Mouse (Mus musculus) CD8-positive naive resting alpha-beta T cell, adult 2 months (primary cell): ENCODE measurements around the gene Arnt2.

Experiments
- DNase-seq, 2 experiments: peaks; one replicate each; pipeline ENCODE4 v3.0.0; 2022; ENCODE audit warnings: low read depth in 2 of 2, low spot score in 2 of 2

The Arnt2 gene

DNA sequence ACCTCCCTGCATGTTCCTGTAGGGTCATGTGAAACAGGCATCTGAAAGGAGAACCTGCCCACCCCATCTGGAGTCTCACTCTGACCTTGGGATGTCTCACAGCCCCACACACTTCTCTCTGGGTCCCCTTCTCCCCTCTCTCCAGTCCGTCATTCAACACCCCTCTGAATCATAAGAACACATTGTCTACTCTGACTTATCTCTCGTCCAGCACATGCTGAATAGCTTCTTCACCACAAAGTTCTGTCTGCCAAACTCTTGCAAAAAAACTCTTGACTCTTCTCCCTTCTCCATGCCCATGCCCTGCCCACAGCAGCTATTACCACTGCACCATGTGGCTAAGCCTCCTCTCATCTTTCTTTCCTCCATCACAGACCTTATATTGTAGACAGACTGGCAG lies 60.0 kb downstream of the Arnt2 start:
- DNase-seq: no peak

DNA sequence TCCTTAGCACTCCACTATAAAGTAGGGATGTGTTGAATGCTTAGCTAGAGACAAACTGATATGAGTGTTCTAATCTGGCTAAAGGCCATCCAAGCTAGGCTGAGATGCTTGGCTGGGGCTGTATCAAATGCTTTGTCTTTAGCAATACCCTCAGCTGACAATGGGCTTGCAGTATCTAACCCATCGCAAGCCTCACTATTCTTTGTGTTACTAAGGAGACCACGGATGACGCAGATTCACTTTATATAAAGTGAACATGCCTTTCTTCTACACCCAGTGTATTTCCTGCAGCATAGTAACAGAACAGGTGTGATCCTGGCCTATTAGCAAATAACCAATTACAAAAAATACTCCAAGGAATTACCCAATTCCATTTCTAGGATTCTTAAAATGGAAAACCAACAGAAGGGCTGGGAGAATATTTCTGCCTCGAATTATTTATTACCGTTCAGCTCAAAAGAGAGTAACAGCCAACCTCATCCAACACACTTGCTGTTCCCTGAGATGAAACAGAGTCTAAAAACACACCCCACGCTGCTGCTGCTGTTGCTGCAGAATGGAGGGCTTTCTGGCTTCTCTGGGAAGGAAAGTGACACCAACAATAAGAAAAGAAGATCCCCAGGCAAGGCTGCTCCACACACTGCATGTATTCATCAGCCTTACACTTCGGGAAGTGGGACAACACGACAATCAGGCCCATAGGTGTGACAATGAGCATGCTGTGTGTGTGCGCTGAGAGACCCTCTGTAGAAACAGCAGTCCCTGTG lies 61.6 kb downstream of the Arnt2 start:
- no peak for DNase-seq

DNA sequence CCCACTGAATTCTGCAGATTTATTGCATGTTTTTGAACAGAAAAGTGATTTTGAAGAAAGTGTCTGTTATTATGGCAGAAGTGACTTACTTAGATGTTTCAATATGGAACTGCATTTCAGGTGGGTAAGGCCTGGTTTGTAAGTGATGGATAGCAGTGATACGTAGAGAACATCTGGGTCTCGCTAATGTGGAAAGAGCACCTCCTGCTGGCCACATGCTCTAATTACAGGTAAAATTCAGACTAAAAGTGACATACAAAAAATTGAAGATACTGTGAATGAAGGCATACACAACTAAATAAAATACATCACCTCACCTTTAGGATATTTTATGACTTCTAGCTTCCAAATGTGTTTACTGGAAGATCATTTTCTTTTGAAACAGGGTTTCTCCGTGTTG lies 66.8 kb downstream of the Arnt2 start:
- DNase-seq: no peak

DNA sequence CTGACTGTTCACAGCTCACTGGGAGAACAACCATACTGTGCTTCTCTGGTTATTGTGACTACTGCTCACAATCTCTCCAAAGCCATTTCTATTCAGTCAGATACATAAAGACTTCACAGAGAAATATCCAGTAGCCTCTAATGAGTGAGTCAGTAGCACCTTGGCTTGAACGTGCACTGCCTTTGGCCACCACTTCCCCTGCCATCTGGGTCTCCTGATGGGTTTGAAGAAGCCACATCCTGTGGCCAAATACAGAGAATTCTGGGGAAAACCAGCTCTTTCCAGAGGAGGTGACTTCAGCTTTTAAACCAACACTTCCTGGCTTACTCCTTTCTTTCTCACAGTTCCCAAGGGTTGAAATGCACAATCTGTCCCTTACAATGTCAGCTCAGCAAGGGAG lies 69.0 kb downstream of the Arnt2 start:
- DNase-seq: no peak

DNA sequence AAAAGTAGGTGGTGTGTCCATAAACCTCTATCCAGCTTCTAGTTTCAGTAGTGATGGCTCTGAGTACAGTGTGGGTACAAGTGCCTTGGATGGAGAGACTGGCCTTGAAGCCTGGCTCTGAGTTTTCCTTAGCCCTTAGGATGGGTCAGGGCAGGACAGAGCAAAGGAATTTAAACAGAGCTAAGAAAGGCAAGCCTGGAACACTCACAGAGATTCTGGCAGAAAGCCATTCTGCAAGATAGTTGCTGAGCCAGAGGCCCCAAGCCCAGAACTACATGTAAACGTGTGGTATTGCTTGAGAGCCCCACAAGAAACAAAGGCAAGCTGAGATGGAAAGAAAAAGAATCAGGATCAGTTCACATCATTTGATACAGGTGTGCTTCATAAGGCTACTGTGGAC lies 70.8 kb downstream of the Arnt2 start:
- no peak for DNase-seq

DNA sequence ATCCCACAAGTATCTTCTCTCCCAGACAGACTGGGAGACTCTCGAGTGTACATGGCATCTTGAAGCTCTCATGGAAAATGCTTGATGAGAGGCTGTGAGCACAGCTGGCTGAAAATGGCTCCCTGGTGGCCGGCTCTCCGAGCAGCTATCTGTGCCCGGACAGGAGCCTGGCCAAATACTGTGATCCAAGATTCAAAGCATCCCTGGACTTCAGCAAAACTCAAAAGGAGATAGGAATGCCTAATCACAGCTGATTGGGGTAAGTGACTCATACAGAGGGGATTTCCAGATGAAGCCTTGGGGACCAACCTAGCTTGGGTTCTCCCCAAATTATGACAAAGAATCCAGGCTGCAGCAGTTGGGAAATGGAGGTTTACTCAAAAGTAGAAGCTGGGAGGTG lies 72.2 kb downstream of the Arnt2 start:
- no peak for DNase-seq

DNA sequence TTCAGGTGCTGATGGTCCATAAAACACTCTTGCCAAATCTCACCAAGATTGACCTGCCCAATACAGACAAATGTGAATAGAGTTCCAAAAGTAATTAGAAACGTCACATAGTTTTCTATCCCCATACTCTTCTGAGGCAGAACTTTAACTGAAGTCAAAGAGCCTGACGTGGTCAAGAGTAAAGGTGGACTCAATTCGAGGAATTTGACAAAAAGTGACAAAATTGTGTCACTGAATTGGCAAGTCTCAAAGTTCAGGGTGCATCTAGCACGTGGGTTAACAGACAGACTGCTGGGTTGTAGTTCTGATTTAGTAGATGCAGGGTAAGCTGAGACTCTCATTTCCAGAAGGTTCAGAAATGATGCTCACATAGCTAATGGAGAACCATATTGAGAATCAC lies 73.1 kb downstream of the Arnt2 start:
- DNase-seq: no peak

DNA sequence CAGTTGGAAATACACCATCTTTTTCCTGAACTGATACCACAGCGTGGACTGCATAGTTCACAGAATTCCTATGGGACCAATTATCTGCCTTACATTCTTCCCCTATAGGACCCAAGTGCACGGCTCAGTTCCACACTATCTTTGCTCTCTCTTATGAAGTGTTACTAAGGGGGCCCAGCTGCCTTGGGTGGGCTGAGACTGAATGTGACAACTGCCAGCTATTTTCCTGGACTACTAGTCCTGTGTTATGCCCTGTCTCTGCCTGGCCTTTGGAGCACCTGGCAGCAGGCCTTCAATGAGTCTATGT lies 73.4 kb downstream of the Arnt2 start:
- no peak for DNase-seq

DNA sequence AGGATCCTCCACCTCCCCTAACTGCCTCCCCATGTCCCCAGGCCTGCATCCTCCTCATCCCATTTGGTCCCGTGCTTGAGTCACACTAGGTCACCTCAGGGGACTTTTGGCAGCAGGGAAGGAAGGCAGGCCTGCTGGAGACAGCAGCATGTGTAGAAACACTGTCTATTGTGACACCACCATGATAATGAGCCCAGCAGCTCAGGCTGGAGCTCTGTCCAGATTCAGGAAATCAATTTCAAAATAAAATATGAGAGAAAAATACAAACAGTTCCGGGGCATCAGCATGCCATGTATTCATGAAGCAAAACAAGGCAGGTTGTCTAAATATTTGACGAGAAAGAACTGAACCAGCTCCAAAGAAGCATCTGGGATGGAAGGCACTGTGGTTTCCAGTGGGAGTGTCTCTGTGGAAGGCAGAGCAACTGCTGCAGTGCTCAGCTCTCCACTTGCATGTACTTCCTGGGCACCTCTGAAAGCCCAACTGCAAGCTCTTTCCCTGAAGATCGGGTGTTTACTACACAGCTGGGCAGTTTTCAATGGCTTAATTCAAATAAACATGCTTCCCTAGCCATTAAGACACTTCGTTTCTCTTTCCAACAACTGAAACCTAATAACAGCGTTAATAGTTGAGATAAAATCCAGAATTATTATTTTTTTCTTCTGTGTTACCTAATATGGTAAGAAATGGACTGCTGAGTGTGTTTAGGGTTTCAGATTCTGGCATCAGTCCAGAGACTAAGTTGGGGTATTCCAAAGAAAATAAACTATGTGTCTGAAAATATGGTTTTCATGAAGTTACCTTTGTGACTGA lies 74.0 kb downstream of the Arnt2 start:
- DNase-seq: no peak

DNA sequence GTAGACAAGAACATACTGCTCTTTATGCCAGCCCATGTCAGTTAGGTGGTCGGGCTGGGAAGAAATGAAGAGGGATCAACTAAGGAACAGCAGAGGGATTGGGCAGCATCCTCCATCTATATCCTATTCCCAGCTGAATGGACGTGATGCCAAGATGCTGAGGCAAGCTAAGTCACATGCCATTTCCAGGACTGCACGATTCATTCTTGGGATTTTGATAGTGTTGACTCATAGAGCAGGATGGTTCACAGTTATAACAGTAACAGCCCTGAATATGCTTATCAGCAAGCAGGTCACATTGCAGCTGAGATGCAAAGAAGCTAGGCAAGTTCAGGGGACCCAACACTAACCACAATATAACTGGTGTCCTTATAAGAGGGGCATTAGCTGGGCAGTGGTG lies 76.0 kb downstream of the Arnt2 start:
- no peak for DNase-seq

DNA sequence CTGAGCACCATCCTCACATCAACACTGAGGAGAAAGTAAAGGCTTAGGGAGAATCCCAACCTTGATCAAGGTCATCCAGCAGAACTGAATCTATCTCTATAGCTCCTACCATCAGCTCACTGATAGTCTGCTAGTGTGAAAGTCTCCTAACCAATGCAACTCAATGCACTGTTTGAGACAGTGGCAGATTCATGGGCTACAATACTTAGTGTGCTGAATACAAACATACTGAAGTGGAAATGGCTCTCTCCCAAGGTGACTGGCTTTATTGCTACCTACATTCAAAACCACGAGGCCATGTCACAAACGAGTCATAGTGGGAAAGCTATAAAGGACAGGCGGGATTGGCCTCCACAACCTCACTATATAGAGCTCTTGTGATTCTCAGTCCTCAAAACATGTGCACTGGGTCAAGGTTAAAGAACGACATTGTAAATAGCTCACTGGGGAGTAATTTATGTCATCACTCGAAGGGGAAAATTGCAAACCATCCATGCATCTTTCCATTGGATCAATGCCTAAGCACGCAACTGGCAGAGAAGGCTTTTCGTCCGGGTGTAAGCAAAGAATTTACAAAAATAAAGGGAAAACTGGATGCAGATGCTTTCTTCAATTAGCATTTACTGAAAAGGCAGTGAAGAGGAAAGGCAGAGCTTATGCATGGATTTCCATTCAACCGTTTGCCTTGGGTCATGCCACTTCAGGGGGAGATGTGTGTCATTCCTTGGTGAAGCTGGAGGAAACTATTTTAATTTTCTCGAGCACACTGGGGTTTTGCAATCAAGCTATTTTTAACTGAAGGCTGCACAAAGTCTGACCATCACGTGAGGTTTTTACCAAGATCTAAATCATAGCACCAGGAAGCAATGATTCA lies 77.4 kb downstream of the Arnt2 start:
- DNase-seq: no peak

DNA sequence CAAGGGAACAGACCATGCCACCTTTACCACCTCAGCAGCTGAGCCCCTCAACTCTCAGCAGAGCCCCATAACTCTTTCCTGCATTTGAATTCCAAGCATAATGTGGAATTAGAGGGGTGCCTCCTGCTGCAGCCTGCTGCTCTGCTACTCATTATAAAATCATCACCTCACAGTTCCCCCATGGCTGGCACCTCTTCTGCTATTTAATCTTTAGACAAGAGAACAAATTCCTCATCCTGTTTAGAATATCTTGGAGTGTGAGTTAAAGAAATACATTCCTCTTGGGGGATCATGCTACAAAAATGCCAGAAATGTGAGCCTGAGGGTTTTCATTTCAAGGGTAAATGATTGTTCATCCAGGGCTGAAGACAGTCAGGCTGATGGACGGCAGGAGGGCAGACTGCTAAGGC lies 80.8 kb downstream of the Arnt2 start:
- DNase-seq: no peak

DNA sequence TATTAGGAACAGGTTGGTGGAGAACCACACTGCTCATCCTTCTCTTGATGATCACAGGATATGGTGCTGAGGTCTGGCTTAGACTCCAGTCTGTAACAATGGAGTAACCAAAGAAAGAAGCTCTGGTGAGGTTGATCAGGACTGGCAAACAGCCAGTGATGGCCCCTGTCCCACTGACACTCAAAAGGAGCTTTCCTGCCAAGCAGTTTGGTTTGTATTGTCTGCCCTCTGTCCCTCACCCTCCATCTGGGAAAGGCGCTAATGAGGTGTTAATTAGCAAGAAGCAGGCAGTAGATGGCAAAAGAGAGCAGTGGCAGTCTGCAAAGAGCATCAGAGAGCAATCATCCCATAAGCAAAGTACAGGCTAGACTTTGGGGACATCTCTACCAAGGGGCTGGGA lies 81.2 kb downstream of the Arnt2 start:
- no peak for DNase-seq

DNA sequence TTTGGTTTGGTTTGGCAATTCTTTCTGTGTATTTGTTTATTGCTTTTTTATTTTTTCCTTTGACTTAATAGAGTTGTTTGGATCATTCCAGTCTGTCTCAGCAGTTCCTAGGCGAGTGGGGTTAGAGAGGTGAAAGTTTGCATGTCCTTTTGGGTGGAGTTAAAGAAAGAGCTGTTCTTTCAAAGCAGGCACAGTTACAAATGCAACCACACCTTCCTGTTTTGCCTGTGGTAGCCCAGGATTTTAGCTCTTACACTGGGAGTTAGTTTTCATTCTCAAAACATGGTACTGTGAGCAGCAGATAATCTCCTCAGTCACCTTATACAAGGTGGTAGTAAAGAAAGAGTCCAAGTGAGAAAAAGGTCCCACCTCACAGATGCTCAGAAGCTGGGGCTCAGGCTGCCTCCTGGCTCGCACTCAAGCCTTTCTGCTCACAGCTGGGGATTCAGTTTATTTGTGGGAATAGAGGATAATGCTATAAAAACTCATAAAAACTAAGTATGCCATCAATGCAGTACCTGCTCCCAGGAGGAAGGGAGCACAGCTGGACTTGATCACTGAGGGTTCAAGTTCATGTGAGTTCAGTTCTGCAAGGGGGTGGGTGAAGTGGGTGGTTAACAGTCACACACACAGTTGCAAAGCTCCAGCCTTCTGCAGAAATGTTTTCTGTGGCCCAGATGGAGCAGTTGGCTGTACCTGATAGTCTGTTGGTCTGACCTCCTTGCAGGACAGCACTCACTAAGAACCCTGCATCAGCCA lies 84.2 kb downstream of the Arnt2 start:
- DNase-seq: no peak

DNA sequence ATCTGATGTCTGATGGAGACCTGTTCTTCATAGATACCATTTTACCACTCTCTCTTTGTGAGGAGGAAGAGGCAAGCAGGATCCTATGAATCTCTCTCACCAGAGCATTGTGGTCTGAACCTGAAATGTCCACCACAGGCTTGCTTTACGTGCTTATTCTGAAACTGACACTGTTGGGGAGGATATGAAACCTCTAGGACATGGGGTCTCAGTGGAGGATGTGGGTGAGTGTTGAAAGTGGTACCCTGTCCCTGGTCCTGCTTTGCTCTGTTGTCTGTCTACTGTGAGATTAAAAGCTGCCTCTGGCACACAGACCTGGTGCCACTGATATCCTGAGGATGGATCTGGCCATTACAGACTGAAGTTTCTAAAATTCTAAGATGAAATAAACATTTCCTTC lies 88.4 kb downstream of the Arnt2 start:
- no peak for DNase-seq

DNA sequence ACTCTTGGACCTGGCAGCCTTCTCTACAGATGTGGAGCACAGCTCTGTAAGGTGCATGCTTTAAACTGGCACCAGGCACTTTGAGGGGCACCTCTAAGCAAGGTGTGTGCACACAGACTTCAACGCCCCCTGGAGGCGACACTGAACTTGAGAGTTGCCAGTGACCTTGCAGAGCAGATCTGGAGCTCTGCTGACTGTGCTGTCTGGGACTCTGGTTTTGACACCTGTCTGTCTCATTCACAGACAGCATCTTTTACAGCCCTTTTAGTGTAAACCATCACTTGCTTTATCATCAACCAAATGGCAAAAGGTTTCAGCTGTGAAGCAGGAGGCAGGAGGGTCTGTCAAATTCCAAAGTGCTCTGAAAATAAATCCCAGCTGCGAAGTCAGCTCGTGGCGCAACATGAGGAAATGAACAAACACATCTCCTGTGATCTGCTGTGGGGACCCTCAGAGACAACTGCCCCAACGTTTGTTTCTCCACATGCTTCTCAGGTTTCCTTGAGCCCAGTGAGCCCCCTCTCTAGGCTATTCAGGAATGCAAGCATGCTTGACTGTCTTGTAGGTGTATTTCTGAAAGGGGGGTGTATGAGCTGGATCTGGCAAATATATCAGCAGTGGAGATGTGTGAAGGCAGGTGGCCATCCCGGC lies 94.5 kb downstream of the Arnt2 start:
- DNase-seq: no peak

DNA sequence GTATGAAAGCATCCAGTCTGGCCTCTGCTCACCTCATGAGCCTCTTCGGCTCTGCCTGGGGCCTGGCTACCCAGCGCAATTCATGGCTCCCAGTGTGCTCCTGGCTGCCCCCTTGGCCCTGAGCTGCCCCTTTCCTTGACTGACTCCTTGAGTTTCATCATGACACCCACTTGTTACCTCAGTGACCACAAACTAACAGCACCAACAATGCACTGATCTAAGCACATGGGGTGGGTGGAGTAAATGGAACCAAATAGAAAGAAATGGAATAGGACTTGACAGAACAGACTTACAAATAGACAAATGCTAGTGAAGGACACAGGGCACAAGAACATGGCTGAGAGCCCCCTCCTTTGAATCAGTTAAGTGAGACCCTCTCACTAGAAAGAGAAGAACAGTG lies 95.2 kb downstream of the Arnt2 start:
- no peak for DNase-seq

DNA sequence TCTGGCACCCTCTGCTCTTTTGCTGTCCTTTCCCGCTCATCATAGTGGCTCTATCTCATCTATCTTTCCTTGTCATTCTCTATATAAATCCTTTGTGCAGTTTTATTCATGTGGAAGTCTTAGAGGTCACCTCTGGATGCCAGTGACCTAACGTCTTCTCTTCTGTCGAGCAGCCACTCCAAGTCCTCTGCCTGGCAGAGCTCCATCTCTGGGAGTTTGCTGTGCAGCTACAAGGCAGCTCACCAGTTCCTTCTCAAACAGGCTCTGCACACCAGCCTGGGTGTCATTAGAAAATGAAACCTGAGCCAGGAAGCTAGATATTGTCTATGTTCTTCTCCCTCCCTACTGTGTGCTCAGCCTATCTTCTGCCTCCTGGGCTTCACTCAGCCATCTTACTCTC lies 98.4 kb downstream of the Arnt2 start:
- DNase-seq: no peak

DNA sequence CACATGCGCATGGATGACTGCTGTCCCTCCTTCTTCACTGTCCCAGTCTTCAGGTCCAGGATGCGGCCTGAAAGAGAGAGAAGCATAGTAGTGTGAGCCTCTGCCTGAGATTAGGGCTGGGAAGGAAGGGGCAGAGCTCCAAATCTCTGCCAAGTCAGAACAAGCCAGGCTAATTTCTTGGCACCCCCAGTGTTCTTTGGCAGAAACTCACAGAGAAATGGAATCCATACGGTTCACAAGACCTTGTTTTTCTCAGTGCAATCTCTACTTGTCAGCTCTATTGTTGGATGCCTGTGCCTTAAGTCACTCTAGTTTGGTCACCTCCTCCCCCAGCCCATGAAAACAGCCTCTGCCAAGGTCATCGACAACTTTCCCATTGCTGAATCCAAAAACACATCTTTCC lies 99.1 kb downstream of the Arnt2 start:
- DNase-seq: no peak

DNA sequence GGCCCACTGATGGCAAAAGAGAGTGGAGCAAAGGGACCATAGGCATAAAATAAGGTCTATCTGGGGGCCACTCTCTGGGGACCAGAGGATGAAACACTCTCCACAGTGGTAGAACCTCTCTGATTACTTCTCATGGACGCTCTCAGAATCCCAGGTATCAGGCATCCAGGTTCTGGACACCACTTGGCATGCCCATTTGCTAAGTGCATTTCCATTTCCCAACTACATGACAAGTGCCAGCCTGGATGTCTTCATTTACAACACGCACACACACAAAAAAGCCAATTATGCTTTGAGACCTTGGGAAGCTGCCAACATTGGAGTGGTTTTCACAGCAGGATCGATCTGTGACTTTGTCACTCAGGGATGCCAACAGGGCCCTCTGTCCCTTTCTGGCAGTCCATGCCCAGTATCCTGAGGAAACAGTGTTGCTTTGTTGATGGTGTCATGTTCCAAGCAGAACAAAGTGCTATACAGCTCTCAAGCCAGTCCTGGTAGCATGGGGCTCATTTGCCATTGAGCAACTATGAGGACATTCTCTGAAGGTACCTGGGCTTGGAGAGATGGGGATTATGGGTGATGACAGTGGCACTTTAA lies 102.5 kb downstream of the Arnt2 start:
- DNase-seq: no peak
